Mouse (Mus musculus) midbrain, embryonic 10.5 days (tissue): ENCODE results near the gene Sparc. TPM values are rescaled to one million over a fixed set of nuclear protein-coding genes. Genes with fewer than 3 reads are reported as not detected.

Experiments used
- DNase-seq: peaks from one replicate; pipeline ENCODE4 v3.0.0-alpha.2; 2017; ENCODE audit warnings: low spot score
- H3K27ac ChIP-seq: fragments of 300-500 bp; sonication (generic); replicated peaks from 2 replicates; pipeline ENCODE4 v1.5.1; 2016; ENCODE audit warnings: mild to moderate bottlenecking
- H3K27me3 ChIP-seq: fragments of 300-500 bp; sonication (generic); 2 replicates; pipeline ENCODE4 v1.6.1; 2016; ENCODE audit warnings: low read depth, mild to moderate bottlenecking; ENCODE audit not compliant: poor library complexity, severe bottlenecking
- H3K36me3 ChIP-seq: fragments of 300-500 bp; sonication (generic); 2 replicates; pipeline ENCODE4 v1.6.1; 2016; ENCODE audit warnings: mild to moderate bottlenecking, moderate library complexity
- H3K4me1 ChIP-seq: fragments of 300-500 bp; sonication (generic); 2 replicates; pipeline ENCODE4 v1.6.1; 2016
- H3K4me3 ChIP-seq: fragments of 300-500 bp; sonication (generic); 2 replicates; pipeline ENCODE4 v1.5.1; 2016; ENCODE audit warnings: mild to moderate bottlenecking, moderate library complexity
- H3K9me3 ChIP-seq: fragments of 300-500 bp; sonication (generic); replicated peaks from 2 replicates; pipeline ENCODE4 v1.6.1; 2016; ENCODE audit warnings: mild to moderate bottlenecking
- WGBS: fragments of 180-500 bp; shearing (Covaris S2); methylation state at CpG from one replicate; pipeline ENCODE4 v1.1.7; 2016; 5-methylcytosine and 5-hydroxymethylcytosine counted together
- polyA plus RNA-seq: library from polyadenylated mRNA; unstranded; fragments of >200 nt; fragmentation: Nextera tagmentation; extraction: Ambion mirVana; gene quantifications from 2 replicates; pipeline ENCODE4 v1.2.1, GENCODE M21; 2016

Gene Sparc
- polyA plus RNA-seq, result 333 and 416 TPM in 2 replicates

DNA sequence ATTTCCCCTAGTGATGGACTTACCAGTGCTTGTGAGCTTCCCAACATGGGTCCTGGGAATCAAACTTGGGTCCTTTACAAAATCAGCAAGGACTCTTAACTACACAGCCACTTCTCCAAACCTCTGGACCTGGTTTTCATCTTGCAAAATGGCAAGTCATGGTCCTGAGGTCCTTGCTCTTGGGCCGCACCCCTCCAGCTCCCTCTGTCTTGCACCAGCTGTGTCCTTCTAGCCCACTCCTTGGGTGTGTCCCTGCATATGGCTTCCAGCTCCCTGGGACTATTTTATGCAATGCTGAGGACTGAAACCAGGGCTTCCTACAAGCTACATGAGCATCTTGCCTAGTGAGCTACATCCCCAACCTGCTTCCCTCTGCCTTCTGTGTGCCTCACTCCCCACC is at the start of gene Sparc:
Gene Sparc, minus strand, starts transcription at position 206 of the 400 bp plus-strand sequence.
- H3K27ac ChIP-seq, result peak within 1 kb of the TSS; percentile 75
- no peaks in the 10 kb centered on the region for H3K9me3 ChIP-seq
- WGBS, result 96% methylated on average over 1 of the region's 1 CpGs
- no peak within 1 kb of the TSS for H3K4me3 ChIP-seq
- H3K36me3 ChIP-seq, result no peaks in the 10 kb centered on the region
- H3K4me1 ChIP-seq, result peaks cover 68% of the 10 kb centered on the region
- no peaks in the 10 kb centered on the region for H3K27me3 ChIP-seq
- DNase-seq, result no peak

DNA sequence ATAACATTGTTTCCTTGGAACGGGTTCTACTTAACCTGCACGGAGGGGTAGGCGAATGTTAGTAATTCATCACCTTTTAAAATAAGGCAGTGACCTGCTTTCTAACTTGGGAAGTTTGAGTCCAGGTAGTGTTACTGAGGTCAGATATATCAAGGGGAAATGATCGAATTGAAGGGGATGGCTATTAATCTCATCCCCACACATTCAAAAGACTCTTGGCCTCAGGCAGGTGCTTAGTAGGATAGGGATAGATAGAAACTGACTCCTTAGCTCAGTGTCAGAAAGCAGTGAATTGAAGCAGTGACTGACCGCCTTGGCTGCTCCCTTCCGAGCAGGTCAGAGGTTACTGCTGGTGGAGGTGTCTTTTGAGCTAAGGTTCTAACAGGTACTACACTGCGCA is 48.5 kb upstream of the Sparc start:
- Histone ChIP-seq H3K9me3 (no peaks in the 10 kb centered on the region), H3K4me1 (peaks cover 29% of the 10 kb centered on the region), H3K36me3 (peaks cover 55% of the 10 kb centered on the region), H3K27me3 (no peaks in the 10 kb centered on the region), H3K27ac (no peak overlapping the region), H3K4me3 (peak overlapping the region; percentile 99)
- DNase-seq, result no peak
- WGBS, result 95% methylated on average over 7 of the region's 7 CpGs

DNA sequence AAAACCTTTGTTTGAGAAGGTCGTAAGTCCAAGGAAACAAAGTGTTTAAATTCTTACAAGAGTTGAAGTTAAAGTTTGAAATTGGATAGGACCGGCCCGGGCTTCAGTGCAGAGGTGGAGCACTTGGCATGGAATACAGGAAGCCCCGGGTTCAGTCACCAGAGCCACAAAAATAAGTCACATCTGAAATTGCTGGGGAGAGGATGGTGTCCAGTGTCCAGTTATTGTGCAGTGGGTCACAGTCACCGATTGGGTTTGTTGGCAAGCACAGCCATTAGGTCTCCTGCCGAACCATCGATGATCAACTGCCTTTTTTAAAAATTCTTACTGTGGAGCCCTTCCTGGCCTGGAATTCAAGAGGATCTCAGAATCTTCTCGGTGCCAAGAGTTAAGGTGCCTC is 47.8 kb upstream of the Sparc start:
- 74% methylated on average over 8 of the region's 8 CpGs for WGBS
- no peaks in the 10 kb centered on the region for H3K9me3 ChIP-seq
- peak overlapping the region; percentile 99 for H3K4me3 ChIP-seq
- DNase-seq, result no peak
- peaks cover 27% of the 10 kb centered on the region for H3K4me1 ChIP-seq
- H3K27ac ChIP-seq, result peak overlapping the region; percentile 99; the same call in 1 of the 2 replicates
- H3K36me3 ChIP-seq, result peaks cover 48% of the 10 kb centered on the region
- no peaks in the 10 kb centered on the region for H3K27me3 ChIP-seq

DNA sequence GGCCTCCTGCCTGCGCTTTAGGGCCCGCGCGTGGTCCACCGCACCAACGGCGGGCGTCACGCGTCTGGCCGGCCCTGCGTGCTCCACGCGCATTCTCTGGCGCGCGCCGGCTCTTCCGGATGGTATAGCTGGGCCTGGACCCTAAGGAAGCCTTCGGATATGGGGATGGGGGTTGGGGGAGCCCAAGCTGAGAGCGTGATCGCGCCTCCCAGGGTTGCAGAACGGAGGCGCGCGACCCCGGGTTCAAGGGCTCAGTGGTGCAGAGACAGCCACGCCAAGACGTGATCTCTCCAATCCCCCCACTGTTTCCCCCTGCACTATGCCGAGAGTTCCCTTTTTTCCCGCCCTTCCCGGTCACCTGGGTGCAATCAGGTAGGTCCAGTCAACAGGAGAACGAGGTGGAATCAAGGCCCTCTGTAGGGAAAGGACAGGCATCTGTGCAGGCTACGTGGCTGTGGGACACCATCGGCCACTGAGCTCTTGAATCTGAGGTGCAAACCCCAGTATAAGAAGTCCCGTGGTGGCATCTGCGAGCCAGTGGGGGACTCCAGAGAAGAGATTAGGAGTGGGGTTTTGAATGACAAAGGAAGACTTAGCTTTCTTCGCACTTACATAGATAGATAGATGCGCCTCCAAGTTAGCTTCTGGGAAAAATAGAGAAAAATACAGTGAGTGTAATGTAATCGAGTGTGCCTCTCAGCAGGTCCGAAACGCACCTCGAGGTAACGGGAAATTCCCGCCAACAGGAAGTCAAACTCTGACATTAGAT is 47.1 kb upstream of the Sparc start:
- Histone ChIP-seq H3K4me3 (peak overlapping the region; percentile 99), H3K36me3 (peaks cover 45% of the 10 kb centered on the region), H3K9me3 (no peaks in the 10 kb centered on the region), H3K27me3 (no peaks in the 10 kb centered on the region), H3K27ac (peak overlapping the region; percentile 99), H3K4me1 (peaks cover 26% of the 10 kb centered on the region)
- DNase-seq, result peak; percentile 45
- 1% methylated on average over 45 of the region's 46 CpGs for WGBS

DNA sequence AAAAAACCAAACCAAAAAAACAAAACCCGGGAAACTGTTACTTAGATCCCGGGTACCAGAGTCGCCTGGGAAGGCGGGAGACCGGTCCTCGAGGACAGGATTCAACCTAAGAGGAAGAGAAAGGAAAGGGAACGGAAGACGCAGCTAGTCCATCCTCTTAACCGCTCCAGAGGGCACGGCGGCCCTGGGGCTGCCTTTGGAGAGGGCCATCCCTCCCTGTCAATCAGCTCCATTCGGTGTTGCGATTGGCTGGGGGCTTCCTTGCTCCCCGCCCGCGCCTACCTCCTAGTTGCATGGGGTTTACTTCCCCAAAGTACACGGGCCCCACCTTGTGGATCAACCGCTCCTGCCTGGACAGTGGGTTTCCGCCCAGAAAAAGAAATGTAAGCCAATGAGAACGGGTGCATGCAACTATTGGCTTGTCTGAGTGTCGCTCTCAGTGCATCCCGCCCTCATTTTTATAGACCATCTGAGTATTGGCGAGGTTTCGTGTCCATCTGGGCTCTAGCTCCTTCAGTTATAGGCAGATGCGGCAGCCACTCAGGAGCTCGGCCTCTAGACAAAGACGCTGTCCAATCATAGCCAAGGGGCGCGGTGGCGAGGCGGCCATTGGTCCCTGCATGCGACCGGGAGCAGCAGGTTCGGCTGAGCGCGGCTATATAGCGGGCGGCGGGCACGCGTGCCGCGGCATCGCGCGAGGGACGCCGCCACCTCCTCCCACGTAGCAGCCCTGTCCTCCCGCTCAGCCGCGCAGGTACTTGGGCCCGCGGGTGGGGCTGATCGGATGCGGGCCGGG is 46.3 kb upstream of the Sparc start, which contains the start of gene G3bp1:
Gene G3bp1, plus strand, starts transcription at position 638 of the 796 bp plus-strand sequence.
- peaks cover 26% of the 10 kb centered on the region for H3K4me1 ChIP-seq
- peak within 1 kb of the TSS; percentile 99 for H3K27ac ChIP-seq
- H3K9me3 ChIP-seq, result no peaks in the 10 kb centered on the region
- peak within 1 kb of the TSS; percentile 99 for H3K4me3 ChIP-seq
- H3K36me3 ChIP-seq, result peaks cover 36% of the 10 kb centered on the region
- under 1% methylated on average over 57 of the region's 57 CpGs for WGBS
- no peaks in the 10 kb centered on the region for H3K27me3 ChIP-seq
- DNase-seq, result peak; percentile 99

DNA sequence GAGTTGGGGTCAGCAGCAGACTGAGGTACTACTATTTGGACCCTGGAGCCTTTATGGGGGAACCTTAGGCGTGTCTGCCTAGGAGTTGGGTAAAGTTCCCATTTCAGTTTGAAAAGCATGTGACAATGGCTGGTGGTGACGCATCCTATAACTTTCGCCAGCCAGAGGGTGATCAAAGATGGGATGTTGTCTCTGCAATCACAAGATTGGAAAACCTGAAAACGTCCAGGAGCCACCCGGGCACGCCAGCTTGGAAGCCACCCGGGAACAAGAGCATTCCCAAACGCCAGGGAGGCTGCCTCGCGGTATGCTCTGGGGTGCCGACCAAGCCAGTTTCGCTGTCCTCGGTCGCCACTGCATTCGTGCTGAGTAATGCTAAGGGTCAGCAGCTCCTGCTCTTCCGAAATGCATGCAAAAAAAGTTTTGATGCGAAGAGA is 45.6 kb upstream of the Sparc start:
- Histone ChIP-seq H3K4me3 (peak overlapping the region; percentile 99), H3K9me3 (no peaks in the 10 kb centered on the region), H3K27ac (peak overlapping the region; percentile 93), H3K36me3 (peaks cover 30% of the 10 kb centered on the region), H3K4me1 (peaks cover 26% of the 10 kb centered on the region), H3K27me3 (no peaks in the 10 kb centered on the region)
- 4% methylated on average over 17 of the region's 17 CpGs for WGBS
- DNase-seq, result no peak

DNA sequence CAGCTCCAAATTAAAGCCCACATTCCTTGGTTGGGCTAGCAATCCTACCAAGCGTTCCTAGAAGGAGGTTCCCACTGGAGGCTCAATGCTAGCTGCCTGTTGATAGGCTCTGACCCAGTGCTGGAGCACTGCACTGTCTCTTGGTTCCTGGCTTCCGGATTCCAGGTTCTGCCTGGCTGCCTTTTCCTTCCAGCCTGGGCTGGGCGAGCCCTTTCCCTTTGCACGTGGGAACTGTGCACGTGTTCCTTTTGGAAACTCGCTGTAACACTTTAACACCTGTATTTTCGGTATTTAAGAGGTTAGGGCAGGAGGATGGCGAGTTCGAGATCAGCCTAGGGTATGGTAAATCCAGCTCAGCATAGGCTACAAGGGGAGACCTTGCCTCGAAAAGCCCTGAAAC is 45.0 kb upstream of the Sparc start:
- no peaks in the 10 kb centered on the region for H3K9me3 ChIP-seq
- peak overlapping the region; percentile 99 for H3K4me3 ChIP-seq
- peak; percentile 27 for DNase-seq
- H3K27me3 ChIP-seq, result no peaks in the 10 kb centered on the region
- WGBS, result 63% methylated on average over 10 of the region's 10 CpGs
- peaks cover 24% of the 10 kb centered on the region for H3K4me1 ChIP-seq
- H3K36me3 ChIP-seq, result peaks cover 24% of the 10 kb centered on the region
- H3K27ac ChIP-seq, result peak overlapping the region; percentile 93

DNA sequence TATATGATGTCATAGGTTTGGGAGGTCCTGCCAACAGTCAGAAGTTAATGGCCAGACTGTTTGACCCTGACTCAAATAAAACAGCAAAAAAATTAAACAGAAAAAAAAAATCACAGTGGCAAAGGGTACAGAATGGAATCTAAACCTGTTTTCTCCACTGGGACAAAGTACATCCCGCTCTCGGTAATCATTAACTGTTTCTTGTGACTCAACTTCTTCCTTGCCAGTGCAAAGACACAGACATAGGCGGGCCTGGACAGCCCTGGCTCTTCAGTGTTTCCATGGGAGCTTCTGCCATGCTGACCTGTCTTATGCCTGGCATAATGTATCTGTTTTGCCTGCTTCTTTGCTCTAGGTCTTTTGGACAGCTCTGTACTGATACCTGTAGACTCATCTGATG is 42.2 kb upstream of the Sparc start:
- Histone ChIP-seq H3K4me3 (no peak overlapping the region), H3K4me1 (peaks cover 24% of the 10 kb centered on the region), H3K36me3 (no peaks in the 10 kb centered on the region), H3K27ac (no peak overlapping the region), H3K27me3 (no peaks in the 10 kb centered on the region), H3K9me3 (no peaks in the 10 kb centered on the region)
- DNase-seq, result no peak
- 94% methylated on average over 3 of the region's 3 CpGs for WGBS

DNA sequence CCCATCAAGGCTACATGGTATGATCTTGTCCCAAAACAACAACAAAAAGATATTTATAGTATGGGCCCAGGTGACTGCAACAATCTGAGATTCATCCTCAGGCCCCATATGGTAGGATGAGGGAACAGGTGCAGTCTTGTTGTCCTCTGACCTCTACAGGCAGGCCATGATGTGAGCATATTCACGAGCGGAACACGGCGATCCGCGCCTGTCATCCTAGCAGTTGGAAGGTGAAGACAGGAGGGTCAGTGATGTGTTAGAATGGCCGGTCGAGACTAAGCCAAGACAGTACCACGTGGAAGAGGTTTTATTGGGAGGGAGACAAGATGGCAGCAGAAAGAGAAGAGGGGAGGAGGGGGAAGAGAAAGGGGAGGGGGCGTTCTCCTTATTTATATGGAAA is 41.7 kb upstream of the Sparc start:
- 88% methylated on average over 10 of the region's 10 CpGs for WGBS
- Histone ChIP-seq H3K4me1 (peaks cover 28% of the 10 kb centered on the region), H3K27ac (no peak overlapping the region), H3K4me3 (no peak overlapping the region), H3K36me3 (no peaks in the 10 kb centered on the region), H3K27me3 (no peaks in the 10 kb centered on the region), H3K9me3 (no peaks in the 10 kb centered on the region)
- no peak for DNase-seq

DNA sequence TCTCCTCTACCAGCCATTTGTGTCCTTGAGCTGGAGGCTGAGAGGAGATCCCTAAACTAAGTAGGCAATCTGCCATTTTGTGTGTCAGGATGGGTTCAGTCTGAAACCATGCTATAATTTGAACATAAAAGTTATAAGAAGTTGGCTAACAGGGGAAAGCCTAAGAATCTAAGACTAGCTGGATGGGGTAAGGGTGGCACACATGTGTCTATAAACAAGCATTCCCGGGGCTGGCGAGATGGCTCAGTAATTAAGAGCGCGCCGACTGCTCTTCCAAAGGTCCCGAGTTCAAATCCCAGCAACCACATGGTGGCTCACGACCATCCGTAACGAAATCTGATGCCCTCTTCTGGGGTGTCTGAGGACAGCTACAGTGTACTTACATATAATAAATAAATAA is 39.2 kb upstream of the Sparc start:
- no peaks in the 10 kb centered on the region for H3K27me3 ChIP-seq
- no peak overlapping the region for H3K27ac ChIP-seq
- WGBS, result 98% methylated on average over 9 of the region's 9 CpGs
- peaks cover 5% of the 10 kb centered on the region for H3K36me3 ChIP-seq
- peaks cover 29% of the 10 kb centered on the region for H3K4me1 ChIP-seq
- H3K4me3 ChIP-seq, result no peak overlapping the region
- no peaks in the 10 kb centered on the region for H3K9me3 ChIP-seq
- no peak for DNase-seq

DNA sequence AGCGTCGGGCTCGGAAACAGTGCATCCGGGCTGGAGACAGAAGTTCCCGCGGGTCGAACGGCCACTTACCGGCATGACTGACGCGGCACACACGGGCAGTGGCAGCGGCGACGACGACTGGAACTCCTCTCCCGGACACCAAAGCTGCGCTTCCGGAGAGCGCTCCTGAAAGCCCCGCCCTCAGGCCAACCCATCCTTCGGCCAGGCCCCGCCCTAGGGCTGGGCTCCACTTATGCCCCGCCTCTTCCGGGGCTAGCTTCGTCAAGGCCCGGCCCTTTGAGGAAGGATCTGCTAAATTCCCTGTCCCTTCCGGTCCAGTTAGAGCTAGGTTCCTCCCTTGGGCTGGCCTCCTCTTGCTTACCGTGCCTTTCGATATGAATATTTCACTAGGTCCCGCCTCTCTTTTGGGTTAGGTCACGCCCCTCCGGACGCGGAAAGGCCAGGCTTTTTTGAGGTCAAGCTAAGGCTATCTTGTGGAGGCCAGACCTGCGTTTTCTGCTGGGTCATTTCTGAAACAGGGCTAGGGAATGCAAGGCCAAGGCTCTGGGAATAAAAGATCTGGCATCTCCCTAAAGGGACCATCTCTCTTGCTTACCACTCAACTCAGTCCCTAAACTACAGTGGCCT is 38.1 kb upstream of the Sparc start, which contains the start of gene Atox1:
Gene Atox1, minus strand, starts transcription at position 221 of the 627 bp plus-strand sequence.
- peaks cover 29% of the 10 kb centered on the region for H3K4me1 ChIP-seq
- H3K27ac ChIP-seq, result peak within 1 kb of the TSS; percentile 81
- peaks cover 5% of the 10 kb centered on the region for H3K36me3 ChIP-seq
- peak within 1 kb of the TSS; percentile 87 for H3K4me3 ChIP-seq
- under 1% methylated on average over 36 of the region's 36 CpGs for WGBS
- H3K9me3 ChIP-seq, result no peaks in the 10 kb centered on the region
- H3K27me3 ChIP-seq, result no peaks in the 10 kb centered on the region
- DNase-seq, result peak; percentile 94

DNA sequence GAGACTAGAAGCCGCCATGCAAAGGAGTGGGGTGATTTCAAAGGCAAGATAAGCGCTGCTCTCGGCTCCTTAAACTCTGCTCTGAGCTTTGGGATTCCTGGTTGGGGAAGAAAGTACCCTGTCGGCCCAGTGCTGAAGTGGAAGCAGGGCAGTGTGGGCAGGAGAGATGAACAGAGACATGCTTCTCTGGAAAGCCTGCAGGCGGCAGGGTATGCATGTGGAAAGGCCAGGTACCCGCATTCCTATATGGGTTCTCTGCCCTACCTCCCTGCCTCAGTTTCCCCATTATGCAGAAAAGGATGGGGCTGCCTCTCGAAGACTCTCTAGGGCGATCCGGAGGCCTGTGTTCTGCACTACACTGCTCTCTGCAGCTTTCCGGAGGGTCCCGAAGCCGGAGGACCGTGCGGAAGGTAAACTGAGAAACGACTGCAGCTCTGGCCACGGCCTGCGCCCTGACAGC is 37.6 kb upstream of the Sparc start:
- Histone ChIP-seq H3K36me3 (peaks cover 5% of the 10 kb centered on the region), H3K4me3 (peak overlapping the region; percentile 87), H3K27ac (peak overlapping the region; percentile 81), H3K9me3 (no peaks in the 10 kb centered on the region), H3K4me1 (peaks cover 29% of the 10 kb centered on the region), H3K27me3 (no peaks in the 10 kb centered on the region)
- DNase-seq, result no peak
- 1% methylated on average over 17 of the region's 17 CpGs for WGBS
